Mouse (Mus musculus): ENCODE measurements around the gene Psat1. TPM values are rescaled to one million over a fixed set of nuclear protein-coding genes. Genes with fewer than 3 reads are reported as not detected.

The Psat1 gene
- total and polyA plus RNA-seq, 2 experiments from 2014 or later = 20.4 to 30.6 TPM

DNA sequence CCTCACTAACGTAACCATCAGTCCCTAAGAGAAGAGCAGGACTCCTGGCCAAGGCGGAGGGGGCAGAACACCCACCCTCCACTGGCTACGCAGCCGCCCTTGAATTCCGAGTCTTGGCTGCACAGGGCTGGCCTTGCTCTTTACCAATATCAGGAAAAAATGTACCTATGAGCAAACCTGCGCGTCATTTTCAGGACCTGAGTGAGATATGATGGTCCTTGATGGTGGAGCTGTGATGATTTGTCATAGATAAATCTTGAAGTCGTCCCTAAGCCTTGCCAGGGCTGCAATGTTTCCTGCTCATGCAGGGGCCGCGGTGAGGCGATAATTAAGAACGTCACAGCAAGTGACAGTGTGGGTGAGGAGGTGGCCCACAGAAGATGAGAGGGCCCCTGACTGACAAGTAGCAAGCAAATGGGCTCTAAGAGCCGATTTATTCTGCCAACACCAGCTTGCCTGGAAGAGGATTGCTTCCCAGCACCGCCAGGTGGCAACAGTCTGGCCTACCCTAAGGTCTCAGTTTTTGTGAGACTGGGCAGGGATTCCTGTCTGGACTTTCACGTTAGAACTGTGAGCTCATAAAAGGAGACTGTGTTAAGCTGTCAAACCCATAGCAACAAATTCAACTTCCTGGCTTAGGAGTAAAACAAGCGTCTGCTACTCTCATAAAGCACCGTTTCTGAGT is 16.0 kb upstream of the Psat1 start:
- H3K4me1 ChIP-seq (ENCODE audit: control insufficient read depth, insufficient read depth) = no peaks in the 10 kb centered on the region
- TF ChIP-seq EP300 (IDR thresholded peaks at IDR 0.05; ENCODE audit: low read depth) (no peak), CTCF (IDR thresholded peaks at IDR 0.05; ENCODE audit: low read depth) (no peak)
- no peaks in the 10 kb centered on the region for H3K9me3 ChIP-seq (replicated peaks; ENCODE audit: control insufficient read depth, low read length)
- H3K27me3 ChIP-seq (ENCODE audit: control insufficient read depth, insufficient read depth, low read length) = no peaks in the 10 kb centered on the region
- H3K4me2 ChIP-seq (ENCODE audit: low read depth, low read length) = no peak overlapping the region
- 83% methylated on average over 17 of the region's 17 CpGs for WGBS
- H3K27ac ChIP-seq (ENCODE audit: low read depth) = no peak overlapping the region
- H3K36me3 ChIP-seq (replicated peaks; ENCODE audit: control insufficient read depth, insufficient read depth, low read length) = peaks cover 5% of the 10 kb centered on the region
- DNase-seq (ENCODE audit: low spot score) (no peak), ATAC-seq (ENCODE audit: insufficient read depth, low read depth) (no peak)
- H3K9ac ChIP-seq (replicated peaks; ENCODE audit: low read depth, low read length) = no peak overlapping the region
- no peak overlapping the region for H3K4me3 ChIP-seq (ENCODE audit: low read depth, low read length)

DNA sequence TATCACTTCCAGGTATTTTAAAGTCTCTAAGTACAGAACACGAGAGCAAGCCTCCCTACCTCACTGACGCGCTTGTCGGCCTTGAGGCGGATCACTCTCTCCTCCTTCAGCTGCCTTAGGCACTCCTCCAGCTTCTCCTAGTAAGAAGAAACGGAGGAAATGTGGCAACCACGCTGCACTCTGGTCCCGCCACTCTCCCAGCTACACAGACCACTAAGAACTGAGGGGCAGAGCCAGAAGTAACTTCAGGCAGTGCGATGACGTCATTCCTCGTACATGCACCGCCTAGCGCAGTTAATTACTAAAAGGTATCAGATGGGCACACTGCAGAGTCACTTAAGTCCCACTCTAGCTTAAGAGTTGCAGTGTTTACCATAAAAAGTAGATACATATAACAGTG is 15.2 kb upstream of the Psat1 start:
- no peaks in the 10 kb centered on the region for H3K9me3 ChIP-seq (replicated peaks; ENCODE audit: control insufficient read depth, low read length)

DNA sequence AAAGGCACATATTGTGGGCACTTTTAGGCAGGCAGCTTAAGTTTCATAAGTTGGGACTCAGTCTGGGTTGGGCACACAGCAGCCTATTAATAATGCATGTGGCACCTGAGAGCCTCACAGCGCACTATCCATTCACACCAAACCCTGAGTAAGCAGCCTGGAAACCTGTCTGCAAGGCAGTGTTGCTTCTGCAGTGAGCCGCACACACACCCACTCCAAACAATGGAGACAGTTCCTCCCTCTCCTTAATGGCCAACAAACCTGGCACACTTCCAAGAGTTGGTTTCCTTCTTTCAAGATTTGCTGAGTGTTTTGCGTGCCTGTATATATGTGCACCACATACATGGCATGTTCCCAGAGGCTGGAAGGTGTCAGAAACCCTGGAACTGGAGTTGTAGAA is 3.1 kb upstream of the Psat1 start:
- ATAC-seq (ENCODE audit: insufficient read depth, low read depth) = no peak
- H3K27me3 ChIP-seq (ENCODE audit: control insufficient read depth, insufficient read depth, low read length) = no peaks in the 10 kb centered on the region
- no peaks in the 10 kb centered on the region for H3K9me3 ChIP-seq (replicated peaks; ENCODE audit: control insufficient read depth, low read length)
- no peak for DNase-seq (ENCODE audit: low spot score)
- TF ChIP-seq CTCF (IDR thresholded peaks at IDR 0.05; ENCODE audit: low read depth) = no peak
- peaks cover 3% of the 10 kb centered on the region; the same call in 1 of the 2 replicates for H3K36me3 ChIP-seq (replicated peaks; ENCODE audit: control insufficient read depth, insufficient read depth, low read length)
- no peak overlapping the region for H3K9ac ChIP-seq (replicated peaks; ENCODE audit: low read depth, low read length)
- no peaks in the 10 kb centered on the region for H3K4me1 ChIP-seq (ENCODE audit: control insufficient read depth, insufficient read depth)
- H3K4me2 ChIP-seq (ENCODE audit: low read depth, low read length) = no peak overlapping the region
- 64% methylated on average over 3 of the region's 3 CpGs for WGBS
- no peak overlapping the region for H3K27ac ChIP-seq (ENCODE audit: low read depth)
- no peak overlapping the region for H3K4me3 ChIP-seq (ENCODE audit: low read depth, low read length)

More for the DNA sequence above, 15.2 kb upstream of the Psat1 start:
- TF ChIP-seq CTCF (IDR thresholded peaks at IDR 0.05; ENCODE audit: low read depth) (no peak), EP300 (IDR thresholded peaks at IDR 0.05; ENCODE audit: low read depth) (no peak)
- WGBS = 58% methylated on average over 13 of the region's 13 CpGs
- no peaks in the 10 kb centered on the region for H3K4me1 ChIP-seq (ENCODE audit: control insufficient read depth, insufficient read depth)
- H3K4me3 ChIP-seq (ENCODE audit: low read depth, low read length) = no peak overlapping the region
- H3K27me3 ChIP-seq (ENCODE audit: control insufficient read depth, insufficient read depth, low read length) = no peaks in the 10 kb centered on the region
- no peak overlapping the region for H3K9ac ChIP-seq (replicated peaks; ENCODE audit: low read depth, low read length)
- ATAC-seq (ENCODE audit: insufficient read depth, low read depth) = no peak
- no peak overlapping the region for H3K4me2 ChIP-seq (ENCODE audit: low read depth, low read length)
- DNase-seq (ENCODE audit: low spot score) = no peak
- no peak overlapping the region for H3K27ac ChIP-seq (ENCODE audit: low read depth)
- peaks cover 5% of the 10 kb centered on the region for H3K36me3 ChIP-seq (replicated peaks; ENCODE audit: control insufficient read depth, insufficient read depth, low read length)

DNA sequence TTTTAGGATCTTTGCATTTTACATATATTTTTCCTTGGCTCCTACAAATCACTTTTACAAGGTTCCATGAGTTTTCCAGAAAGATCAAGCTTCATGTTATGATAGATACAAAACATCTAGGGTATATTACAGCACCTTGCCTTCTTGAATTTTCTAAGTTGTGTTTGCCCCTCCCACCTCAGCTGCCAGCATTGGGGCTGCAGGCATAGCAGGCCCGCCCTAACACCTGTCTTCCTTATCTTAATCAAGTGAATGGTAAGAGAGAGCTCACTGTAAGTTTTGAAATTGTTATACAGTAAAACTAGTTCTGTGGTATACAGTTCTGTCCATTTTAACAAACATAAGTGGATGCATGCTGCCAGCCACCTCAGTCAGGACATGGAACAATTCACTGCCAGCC is 1.7 kb upstream of the Psat1 start:
- H3K4me3 ChIP-seq (ENCODE audit: low read depth, low read length) = no peak overlapping the region
- 64% methylated on average over 1 of the region's 1 CpGs for WGBS
- no peak overlapping the region for H3K4me2 ChIP-seq (ENCODE audit: low read depth, low read length)
- H3K4me1 ChIP-seq (ENCODE audit: control insufficient read depth, insufficient read depth) = no peaks in the 10 kb centered on the region
- ATAC-seq (ENCODE audit: insufficient read depth, low read depth) (no peak), DNase-seq (ENCODE audit: low spot score) (no peak)
- no peaks in the 10 kb centered on the region for H3K9me3 ChIP-seq (replicated peaks; ENCODE audit: control insufficient read depth, low read length)
- TF ChIP-seq EP300 (IDR thresholded peaks at IDR 0.05; ENCODE audit: low read depth) (no peak), CTCF (IDR thresholded peaks at IDR 0.05; ENCODE audit: low read depth) (no peak)
- H3K36me3 ChIP-seq (replicated peaks; ENCODE audit: control insufficient read depth, insufficient read depth, low read length) = no peaks in the 10 kb centered on the region
- H3K27me3 ChIP-seq (ENCODE audit: control insufficient read depth, insufficient read depth, low read length) = no peaks in the 10 kb centered on the region
- no peak overlapping the region for H3K27ac ChIP-seq (ENCODE audit: low read depth)
- no peak overlapping the region for H3K9ac ChIP-seq (replicated peaks; ENCODE audit: low read depth, low read length)

DNA sequence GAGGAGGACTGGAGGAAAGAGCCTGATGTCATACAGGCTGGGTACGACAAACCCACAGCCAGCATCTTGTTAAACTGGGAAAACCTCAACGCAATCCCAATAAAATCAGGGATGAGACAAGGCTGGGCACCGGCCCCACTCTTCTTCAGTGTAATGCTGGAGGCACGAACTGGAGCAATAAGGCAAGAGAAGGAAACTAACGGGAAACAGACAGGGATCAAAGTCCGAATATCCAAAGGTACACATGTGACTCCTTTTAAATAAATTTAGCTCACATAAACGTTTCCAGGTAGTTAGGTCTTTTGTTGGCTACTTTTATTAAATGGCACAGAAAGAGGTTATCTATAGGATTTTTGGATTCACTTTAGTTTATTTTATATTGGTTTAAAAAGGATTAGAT is 1.3 kb upstream of the Psat1 start:
- Histone ChIP-seq H3K4me2 (ENCODE audit: low read depth, low read length) (no peak overlapping the region), H3K36me3 (replicated peaks; ENCODE audit: control insufficient read depth, insufficient read depth, low read length) (no peaks in the 10 kb centered on the region), H3K9ac (replicated peaks; ENCODE audit: low read depth, low read length) (no peak overlapping the region), H3K27ac (ENCODE audit: low read depth) (no peak overlapping the region), H3K4me1 (ENCODE audit: control insufficient read depth, insufficient read depth) (no peaks in the 10 kb centered on the region), H3K4me3 (ENCODE audit: low read depth, low read length) (no peak overlapping the region), H3K27me3 (ENCODE audit: control insufficient read depth, insufficient read depth, low read length) (no peaks in the 10 kb centered on the region), H3K9me3 (replicated peaks; ENCODE audit: control insufficient read depth, low read length) (no peaks in the 10 kb centered on the region)
- ATAC-seq (ENCODE audit: insufficient read depth, low read depth) (no peak), DNase-seq (ENCODE audit: low spot score) (no peak)
- TF ChIP-seq EP300 (IDR thresholded peaks at IDR 0.05; ENCODE audit: low read depth) = no peak
- WGBS = 82% methylated on average over 7 of the region's 7 CpGs

DNA sequence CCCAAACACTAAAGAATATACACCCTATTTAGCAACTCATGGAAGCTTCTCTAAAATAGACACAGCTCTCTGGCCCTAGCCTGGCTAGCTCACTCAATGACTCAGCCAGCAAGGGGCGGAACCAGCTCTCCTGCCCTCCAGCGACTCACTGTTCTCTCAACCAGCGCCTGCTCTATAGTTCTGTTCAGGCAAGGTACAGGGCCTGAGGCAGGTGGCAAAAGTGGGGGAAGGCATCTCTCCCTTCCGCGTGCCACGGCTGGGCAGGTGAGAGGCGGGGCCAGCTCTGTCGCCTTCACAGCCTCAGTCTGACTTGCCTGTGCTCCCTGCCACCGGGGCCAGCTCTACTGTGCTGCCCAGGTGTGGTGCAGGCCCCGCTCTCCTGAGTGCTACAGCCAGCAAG is 474 bp downstream of the Psat1 start:
- Histone ChIP-seq H3K27me3 (ENCODE audit: control insufficient read depth, insufficient read depth, low read length) (no peaks in the 10 kb centered on the region), H3K9ac (replicated peaks; ENCODE audit: low read depth, low read length) (no peak overlapping the region), H3K9me3 (replicated peaks; ENCODE audit: control insufficient read depth, low read length) (no peaks in the 10 kb centered on the region), H3K36me3 (replicated peaks; ENCODE audit: control insufficient read depth, insufficient read depth, low read length) (no peaks in the 10 kb centered on the region), H3K27ac (ENCODE audit: low read depth) (no peak overlapping the region), H3K4me3 (ENCODE audit: low read depth, low read length) (no peak overlapping the region), H3K4me2 (ENCODE audit: low read depth, low read length) (no peak overlapping the region), H3K4me1 (ENCODE audit: control insufficient read depth, insufficient read depth) (no peaks in the 10 kb centered on the region)
- ATAC-seq (ENCODE audit: insufficient read depth, low read depth) (no peak), DNase-seq (ENCODE audit: low spot score) (no peak)
- TF ChIP-seq CTCF (IDR thresholded peaks at IDR 0.05; ENCODE audit: low read depth) = no peak
- TF ChIP-seq EP300 (IDR thresholded peaks at IDR 0.05; ENCODE audit: low read depth) = no peak
- 66% methylated on average over 10 of the region's 10 CpGs for WGBS
